Mouse (Mus musculus) E14TG2a.4 (cell line): ENCODE results near the gene Zfp326.

Source experiments
- CTCF ChIP-seq: conservative IDR thresholded peaks from 2 replicates; pipeline ENCODE4 v1.5.1; 2014; ENCODE audit warnings: low read length
- NANOG ChIP-seq: IDR thresholded peaks from 2 replicates; pipeline ENCODE4 v1.6.1; 2014; ENCODE audit warnings: borderline replicate concordance, low read length, mixed read lengths

- TF ChIP-seq CTCF (no peak), NANOG (no peak)
Observed at GRCm38 (mm10) chr5:105911498-105911897, 35.1 kb downstream of the Zfp326 start.
